Mouse (Mus musculus): ENCODE results near the gene Galnt2.

The Galnt2 gene

GRCm38 (mm10) chr8:124234496-124234895 lies 3.3 kb downstream of the Galnt2 start:
- no peak for DNase-seq (ENCODE audit: low read depth, low spot score)

GRCm38 (mm10) chr8:124235536-124235935 lies 4.3 kb downstream of the Galnt2 start:
- peak; percentile 82 for DNase-seq (ENCODE audit: low read depth, low spot score)

DNA sequence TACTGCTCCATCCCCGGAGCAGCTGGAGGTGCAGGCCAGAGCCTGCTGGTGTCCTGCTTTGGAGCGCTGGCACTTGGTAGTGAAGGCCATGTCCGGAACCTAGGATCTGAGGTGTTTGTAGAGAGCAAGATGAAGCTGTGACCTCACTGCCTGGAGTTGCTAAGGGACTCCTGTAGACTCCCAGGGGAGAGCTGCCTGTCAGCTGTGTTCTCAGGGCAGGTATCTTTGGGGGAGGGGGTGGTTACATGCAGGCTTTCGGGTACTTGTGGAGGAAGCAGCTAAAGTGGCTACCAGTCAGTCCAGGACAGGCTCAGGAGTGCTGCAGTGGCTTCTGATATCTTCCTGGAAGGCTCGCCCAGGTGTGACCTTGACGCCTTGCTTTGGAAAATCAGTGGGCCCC lies 8.2 kb downstream of the Galnt2 start:
- DNase-seq (ENCODE audit: low read depth, low spot score) = no peak

DNA sequence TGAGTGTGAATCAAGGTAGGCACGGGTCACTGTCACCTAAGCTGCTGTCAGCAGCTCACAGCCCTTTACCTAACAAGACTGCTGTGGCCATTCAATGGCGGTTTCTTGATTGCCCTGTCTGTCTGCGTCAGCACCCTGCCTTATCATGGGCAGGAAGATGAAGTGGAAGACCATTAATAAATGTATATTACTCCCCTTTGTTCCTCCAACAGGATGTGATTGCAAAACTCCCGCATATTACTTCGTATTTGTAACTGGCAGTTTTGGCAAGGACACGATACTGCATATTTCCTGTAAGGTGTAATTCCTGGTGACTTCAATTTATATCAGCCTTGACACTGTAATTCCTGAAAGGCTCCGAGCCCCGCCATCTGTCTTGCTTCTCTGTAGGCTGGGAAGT lies 9.7 kb downstream of the Galnt2 start:
- no peak for DNase-seq (ENCODE audit: low read depth, low spot score)

- DNase-seq (ENCODE audit: low read depth, low spot score) = no peak
Observed at GRCm38 (mm10) chr8:124242208-124242607, 11.0 kb downstream of the Galnt2 start.

- no peak for DNase-seq (ENCODE audit: low read depth, low spot score)
Observed at GRCm38 (mm10) chr8:124242913-124243312, 11.7 kb downstream of the Galnt2 start.

DNA sequence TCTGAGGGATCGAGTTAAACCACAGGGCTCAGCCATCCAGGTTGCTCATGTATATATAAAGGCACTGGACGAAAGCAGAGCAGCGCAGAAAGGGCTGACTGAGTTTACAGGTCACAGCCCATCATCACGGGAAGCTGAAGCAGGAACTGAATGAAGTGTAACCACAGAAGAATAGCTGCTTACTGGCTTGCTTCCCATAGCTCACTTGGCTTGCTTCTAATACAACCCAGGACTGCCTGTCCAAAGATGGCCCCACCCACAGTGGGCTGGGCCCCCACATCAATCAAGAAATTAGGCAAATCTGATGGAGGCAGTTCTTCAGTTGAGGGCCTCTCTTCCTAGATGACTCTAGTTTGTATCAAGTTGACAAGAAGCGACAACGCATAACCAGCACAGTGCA lies 16.4 kb downstream of the Galnt2 start:
- no peak for DNase-seq (ENCODE audit: low read depth, low spot score)

DNA sequence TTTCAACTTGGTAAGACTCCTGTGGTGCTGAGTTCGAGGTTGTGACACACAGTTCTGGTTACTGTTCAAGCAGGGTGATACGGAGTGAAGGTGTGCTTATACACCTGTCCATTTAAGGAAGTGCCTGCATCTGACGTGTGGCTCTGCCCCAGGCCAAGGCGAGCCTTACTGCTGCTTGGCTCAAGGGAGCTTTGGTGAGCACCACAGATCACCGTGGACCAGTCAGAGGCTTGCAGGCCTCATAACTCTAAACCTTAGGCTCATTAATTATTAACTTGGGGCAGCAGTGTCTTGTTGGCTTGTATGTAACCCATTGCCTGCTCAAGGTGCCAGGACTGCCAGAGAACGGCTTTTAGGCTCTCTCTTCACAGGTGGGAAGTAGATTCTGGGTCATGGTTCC lies 17.5 kb downstream of the Galnt2 start:
- DNase-seq (ENCODE audit: low read depth, low spot score) = no peak

DNA sequence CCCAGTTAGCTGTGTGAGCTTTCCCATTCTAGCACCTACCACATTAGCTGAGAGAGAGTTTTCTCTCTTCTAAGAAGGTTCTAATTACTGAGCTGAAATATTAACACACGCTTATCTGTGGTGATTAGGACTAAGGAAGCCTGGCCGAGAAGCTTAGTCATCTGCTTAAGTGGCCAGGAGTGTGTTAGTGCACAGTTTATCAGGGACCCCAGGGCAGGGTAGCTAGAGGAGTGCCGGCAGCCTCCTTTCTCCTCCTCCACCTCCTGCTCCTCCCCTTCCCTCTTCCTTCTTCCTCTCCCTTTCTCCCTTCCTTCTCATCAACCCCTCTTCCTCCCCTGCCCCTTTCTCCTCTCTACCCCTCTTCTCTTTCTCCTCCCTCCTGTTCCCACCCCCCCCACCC lies 19.1 kb downstream of the Galnt2 start:
- no peak for DNase-seq (ENCODE audit: low read depth, low spot score)

DNA sequence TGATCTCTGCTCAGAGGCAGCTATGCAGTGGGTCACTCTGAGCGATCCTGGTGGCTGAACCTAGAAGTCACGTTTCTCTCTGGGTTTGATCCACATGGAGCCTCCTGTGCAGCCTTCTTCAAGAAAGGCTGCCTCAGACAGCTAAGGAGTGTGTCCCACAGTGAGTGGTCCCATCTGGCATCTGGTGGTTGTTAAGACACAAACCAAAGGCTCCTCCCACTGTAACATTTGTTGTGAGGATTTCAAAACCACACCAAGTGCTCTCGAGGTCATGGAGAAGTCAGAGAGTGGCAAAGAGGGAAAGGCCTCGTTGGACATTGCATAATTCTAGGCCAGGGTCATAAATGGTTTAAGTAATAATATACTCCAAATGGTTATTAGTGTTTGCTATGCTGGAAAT lies 19.6 kb downstream of the Galnt2 start:
- DNase-seq (ENCODE audit: low read depth, low spot score) = no peak

DNA sequence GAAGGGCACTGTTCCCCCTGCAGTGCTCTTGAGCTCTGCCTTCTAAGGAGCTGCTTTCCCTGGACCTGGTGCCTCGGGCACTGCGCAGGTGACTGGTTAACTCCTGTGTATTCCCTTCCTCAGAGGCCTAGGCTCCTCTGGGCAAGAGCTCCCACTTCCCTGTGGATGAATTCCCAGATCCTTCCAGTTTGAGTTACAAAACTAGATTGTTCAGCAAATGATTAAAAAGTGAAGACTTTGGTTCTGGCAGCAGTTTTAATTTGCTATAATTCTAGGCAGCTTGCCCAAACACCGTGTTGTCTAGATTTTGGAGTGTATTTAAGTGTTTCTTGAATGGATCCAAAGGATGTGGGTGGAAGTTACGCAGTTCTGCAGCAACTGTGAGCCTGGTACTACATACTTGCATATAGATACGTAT lies 21.4 kb downstream of the Galnt2 start:
- DNase-seq (ENCODE audit: low read depth, low spot score) = no peak

DNA sequence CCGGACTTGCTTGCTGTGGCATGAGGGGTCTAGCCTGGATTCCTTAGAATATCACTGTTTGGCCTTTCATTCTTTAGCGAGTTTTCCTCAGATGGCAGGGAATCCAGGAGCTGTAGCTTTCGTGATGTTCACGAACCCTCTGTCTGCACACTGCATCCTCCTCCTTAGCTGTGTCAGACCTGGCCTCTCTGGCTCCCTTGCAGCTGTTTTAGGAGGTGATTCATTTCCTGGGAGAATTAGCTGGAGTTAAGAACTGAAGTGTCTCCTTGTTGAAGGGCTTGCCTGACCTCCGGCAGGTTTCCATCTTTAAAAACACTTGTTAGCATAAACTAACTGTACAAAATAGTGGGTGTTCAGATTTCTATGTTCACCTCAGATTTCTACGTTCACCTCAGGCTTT lies 22.7 kb downstream of the Galnt2 start:
- DNase-seq (ENCODE audit: low read depth, low spot score) = no peak

DNA sequence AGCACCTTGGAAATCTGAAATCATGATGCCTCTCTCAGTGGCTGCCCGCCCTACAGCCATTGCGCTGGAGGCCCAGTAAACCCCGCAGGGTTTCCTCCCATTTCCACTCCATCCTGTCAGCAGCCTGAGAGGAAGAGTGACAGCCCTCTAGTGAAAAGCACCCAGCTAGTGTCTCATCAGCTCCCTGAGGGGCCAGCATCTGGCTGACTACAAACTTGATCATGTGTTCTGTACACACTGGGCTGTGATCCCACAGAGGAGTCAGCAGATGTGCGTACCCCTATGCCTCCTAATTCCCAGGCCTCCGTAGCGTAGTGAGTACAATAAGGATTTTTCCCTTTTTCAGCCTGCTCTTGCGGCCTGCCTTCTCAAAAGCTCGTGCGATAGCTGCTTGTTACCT lies 25.6 kb downstream of the Galnt2 start:
- no peak for DNase-seq (ENCODE audit: low read depth, low spot score)

DNA sequence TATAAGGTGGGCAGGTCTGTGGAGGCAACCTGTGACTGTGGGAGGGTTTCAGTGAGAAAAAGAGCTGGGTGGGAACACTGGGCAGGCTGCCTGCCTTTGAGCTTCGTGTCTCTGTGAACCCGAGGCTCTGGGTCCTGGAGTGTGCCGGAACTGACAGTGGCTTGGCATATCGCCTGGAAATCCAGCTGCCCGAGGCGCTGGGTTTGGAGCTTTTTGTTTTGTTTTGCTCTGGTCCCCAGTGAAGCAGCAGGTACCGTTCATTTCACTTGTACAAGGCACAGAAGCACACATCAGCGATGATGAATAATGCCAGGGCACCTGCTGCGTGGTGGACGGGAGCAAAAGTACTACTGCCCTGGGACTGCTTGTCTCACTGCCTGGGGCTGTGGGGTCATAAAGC lies 26.2 kb downstream of the Galnt2 start:
- no peak for DNase-seq (ENCODE audit: low read depth, low spot score)

DNA sequence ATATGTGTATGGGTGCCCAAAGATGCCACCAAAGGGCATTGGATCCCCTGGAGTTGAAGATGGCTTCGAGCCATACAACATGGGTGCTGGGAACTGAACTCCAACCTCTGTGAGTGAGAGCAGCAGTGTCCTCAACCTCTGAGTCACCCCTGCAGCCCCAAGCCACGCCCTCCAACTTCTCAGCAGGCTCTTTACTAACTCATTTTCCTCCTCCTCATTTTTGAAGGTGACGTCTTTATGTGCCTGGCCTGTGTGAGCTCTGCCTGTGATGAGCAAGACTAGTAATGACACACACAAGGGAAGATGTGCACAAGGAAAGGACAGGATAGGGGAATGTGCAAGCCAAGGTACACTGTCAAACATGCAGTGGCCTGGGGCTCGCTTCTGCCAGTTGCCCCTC lies 28.0 kb downstream of the Galnt2 start:
- no peak for DNase-seq (ENCODE audit: low read depth, low spot score)

DNA sequence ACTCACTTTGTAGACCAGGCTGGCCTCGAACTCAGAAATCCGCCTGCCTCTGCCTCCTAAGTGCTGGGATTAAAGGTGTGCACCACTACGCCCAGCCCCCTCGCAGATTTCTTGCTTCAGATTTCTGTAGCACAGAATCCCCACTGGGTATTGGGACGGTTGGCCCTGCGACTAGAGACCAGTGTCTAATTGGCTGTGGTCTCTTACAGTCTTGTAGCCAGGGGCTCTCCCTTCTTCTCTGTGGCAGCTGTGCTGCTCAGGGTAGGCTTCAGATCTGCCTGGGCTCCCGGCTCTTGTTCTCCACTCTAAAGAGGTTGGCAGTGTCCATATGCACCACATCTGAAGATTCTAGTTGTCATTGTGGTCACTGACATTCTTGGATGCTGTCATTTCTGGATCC lies 28.7 kb downstream of the Galnt2 start:
- no peak for DNase-seq (ENCODE audit: low read depth, low spot score)

- DNase-seq (ENCODE audit: low read depth, low spot score) = peak; percentile 34
Observed at GRCm38 (mm10) chr8:124260371-124260770, 29.2 kb downstream of the Galnt2 start.

DNA sequence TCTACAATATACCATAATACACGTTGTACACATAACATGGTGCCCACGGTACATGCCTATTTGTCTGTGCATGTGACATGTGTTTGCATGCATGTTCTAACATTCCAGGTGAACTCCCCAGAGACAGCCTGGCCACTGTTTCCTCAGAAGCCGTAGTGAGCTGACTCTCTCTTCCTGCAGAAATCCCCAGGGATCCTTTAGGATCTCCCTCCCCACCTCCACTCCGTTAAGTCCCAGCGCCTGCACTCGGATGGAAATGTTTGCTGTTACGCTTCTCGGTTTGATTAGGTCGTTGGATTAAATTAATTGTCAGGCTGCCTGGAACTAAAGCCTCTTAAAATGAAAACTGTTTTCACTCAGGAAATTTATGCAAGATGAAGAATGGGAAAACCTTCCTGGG lies 31.9 kb downstream of the Galnt2 start:
- DNase-seq (ENCODE audit: low read depth, low spot score) = no peak

GRCm38 (mm10) chr8:124264032-124264431 lies 32.8 kb downstream of the Galnt2 start:
- DNase-seq (ENCODE audit: low read depth, low spot score) = no peak

DNA sequence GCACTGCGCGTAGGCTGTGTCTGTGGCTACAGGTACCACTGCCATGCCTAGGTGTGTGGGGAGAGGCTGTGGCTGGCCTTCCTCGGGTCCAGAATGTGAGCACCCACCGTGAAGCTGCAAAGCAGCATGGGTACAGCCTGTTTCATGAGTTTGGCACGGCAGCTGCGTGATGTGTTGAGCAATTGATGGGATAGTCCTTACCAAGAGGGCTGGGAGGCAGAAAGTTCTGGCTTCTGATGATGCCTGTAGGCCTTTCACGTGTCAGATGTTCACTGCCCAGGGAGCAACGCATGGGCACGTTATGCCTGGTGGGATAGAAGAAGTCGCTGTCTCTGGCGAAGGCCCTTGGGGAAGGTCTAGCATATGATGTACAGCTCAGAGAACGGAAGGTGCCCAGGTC lies 33.5 kb downstream of the Galnt2 start:
- no peak for DNase-seq (ENCODE audit: low read depth, low spot score)

DNA sequence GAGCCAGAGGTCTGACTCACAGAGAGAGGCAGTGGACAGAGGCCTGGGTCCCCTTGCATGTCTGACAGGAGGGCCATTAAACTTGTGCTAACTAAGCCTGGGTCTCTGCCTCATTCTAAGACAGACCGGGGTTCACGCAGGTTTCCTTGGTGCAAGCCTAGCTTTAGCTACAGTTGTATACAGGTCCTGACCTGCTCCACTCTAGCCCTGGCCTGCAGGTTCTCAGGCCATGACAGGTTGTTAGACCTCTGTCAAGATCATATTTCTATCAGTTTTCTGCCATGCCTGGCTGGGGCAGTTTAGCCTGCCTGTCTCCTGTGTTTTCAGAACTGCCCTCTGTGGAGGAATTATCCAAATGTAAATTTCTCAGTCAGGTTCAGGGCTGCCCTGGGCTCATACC lies 33.9 kb downstream of the Galnt2 start:
- no peak for DNase-seq (ENCODE audit: low read depth, low spot score)

- DNase-seq (ENCODE audit: low read depth, low spot score) = no peak
Observed at GRCm38 (mm10) chr8:124265798-124266197, 34.6 kb downstream of the Galnt2 start.

- no peak for DNase-seq (ENCODE audit: low read depth, low spot score)
Observed at GRCm38 (mm10) chr8:124267206-124267605, 36.0 kb downstream of the Galnt2 start.

GRCm38 (mm10) chr8:124270504-124270903 lies 39.3 kb downstream of the Galnt2 start:
- no peak for DNase-seq (ENCODE audit: low read depth, low spot score)

- peak; percentile 26 for DNase-seq (ENCODE audit: low read depth, low spot score)
Observed at GRCm38 (mm10) chr8:124270904-124271303, 39.7 kb downstream of the Galnt2 start.
